Mouse (Mus musculus) erythroblast, embryonic 14.5 days (primary cell): ENCODE data around the gene Clgn. TPM values are rescaled to one million over a fixed set of nuclear protein-coding genes. Genes with fewer than 3 reads are reported as not detected.

Experiments
- H3K27me3 ChIP-seq: 2 replicates; pipeline ENCODE4 v1.6.1; 2012; ENCODE audit warnings: inconsistent platforms; ENCODE audit not compliant: control insufficient read depth
- H3K36me3 ChIP-seq: 2 replicates; pipeline ENCODE4 v1.6.1; 2012; ENCODE audit warnings: mild to moderate bottlenecking, inconsistent platforms; ENCODE audit not compliant: control insufficient read depth
- H3K4me1 ChIP-seq: 2 replicates; pipeline ENCODE4 v1.6.1; 2012; ENCODE audit warnings: inconsistent platforms; ENCODE audit not compliant: control insufficient read depth
- H3K4me3 ChIP-seq: replicated peaks from 2 replicates; pipeline ENCODE3; 2012; ENCODE audit warnings: moderate library complexity, mild to moderate bottlenecking, inconsistent platforms
- H3K9me3 ChIP-seq: 2 replicates; pipeline ENCODE4 v1.6.1; 2012; ENCODE audit warnings: low read length, inconsistent platforms, mixed read lengths; ENCODE audit not compliant: control insufficient read depth
- GATA1 ChIP-seq: IDR thresholded peaks from 2 replicates; pipeline ENCODE4 v1.6.1; 2012; ENCODE audit warnings: low read length, inconsistent platforms, mixed read lengths
- TAL1 ChIP-seq: IDR thresholded peaks from 3 replicates; pipeline ENCODE4 v1.6.1; 2012; ENCODE audit warnings: low read length, inconsistent platforms, mixed read lengths
- polyA plus RNA-seq: library from polyadenylated mRNA; stranded (reverse); fragments of >175 nt; gene quantifications from 2 replicates; pipeline ENCODE4 v1.2.3, GENCODE M21; 2012

The Clgn gene
- polyA plus RNA-seq, 1 experiment = not detected

DNA sequence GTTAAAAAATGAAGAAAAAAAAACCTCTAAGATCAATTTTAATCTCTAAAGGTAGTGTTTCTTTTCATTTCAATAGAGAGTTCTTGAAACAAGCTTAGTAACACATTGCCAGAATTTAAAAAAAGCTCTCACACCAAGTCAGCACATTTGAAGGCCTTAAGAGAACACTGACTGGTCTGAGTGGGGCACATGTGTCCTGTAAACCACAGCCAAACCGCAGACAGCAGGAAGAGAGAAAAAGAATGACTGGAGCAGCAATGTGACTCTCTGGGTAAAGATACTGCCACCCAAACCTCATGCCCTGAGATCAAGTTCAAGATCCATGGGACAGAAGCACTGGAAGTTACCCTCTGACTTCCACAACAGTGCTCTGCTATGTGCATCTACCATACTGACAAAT, 47.4 kb downstream of the Clgn start:
- Histone ChIP-seq H3K9me3 (no peaks in the 10 kb centered on the region), H3K4me3 (no peak overlapping the region), H3K36me3 (peaks cover 55% of the 10 kb centered on the region), H3K4me1 (peaks cover 26% of the 10 kb centered on the region), H3K27me3 (no peaks in the 10 kb centered on the region)
- TF ChIP-seq TAL1 (no peak), GATA1 (no peak)

DNA sequence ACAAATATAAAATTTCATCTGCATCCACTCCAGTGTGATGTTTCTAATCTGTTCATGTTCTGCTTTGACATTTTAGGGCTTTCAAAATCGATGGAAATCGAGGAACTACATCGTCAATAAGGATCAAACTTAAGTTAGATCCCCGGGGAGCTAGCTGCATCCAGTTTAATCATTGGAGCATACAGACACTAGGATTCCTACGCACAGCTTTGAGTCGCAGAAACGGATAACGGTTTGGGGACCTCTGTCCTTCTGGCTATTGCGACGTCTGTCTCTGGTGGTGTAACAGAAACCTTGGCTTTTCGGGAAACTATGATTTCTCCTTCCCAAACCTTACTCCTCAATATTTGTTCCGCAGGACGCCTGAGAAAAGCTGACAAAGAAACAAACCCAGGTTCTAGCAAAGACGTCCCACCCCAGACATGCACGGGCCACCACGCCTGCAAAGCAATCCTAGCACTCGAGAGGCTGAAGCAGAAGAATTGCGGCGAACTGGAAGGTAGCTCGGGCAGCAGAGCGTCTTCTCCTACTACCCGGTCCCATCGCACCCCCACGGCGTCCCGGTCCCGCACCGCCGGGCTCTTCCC, 52.1 kb downstream of the Clgn start:
- no peaks in the 10 kb centered on the region for H3K9me3 ChIP-seq
- TF ChIP-seq GATA1 (no peak), TAL1 (no peak)
- peaks cover 23% of the 10 kb centered on the region for H3K36me3 ChIP-seq
- peaks cover 34% of the 10 kb centered on the region for H3K4me1 ChIP-seq
- peak overlapping the region; percentile 95 for H3K4me3 ChIP-seq
- no peaks in the 10 kb centered on the region for H3K27me3 ChIP-seq

DNA sequence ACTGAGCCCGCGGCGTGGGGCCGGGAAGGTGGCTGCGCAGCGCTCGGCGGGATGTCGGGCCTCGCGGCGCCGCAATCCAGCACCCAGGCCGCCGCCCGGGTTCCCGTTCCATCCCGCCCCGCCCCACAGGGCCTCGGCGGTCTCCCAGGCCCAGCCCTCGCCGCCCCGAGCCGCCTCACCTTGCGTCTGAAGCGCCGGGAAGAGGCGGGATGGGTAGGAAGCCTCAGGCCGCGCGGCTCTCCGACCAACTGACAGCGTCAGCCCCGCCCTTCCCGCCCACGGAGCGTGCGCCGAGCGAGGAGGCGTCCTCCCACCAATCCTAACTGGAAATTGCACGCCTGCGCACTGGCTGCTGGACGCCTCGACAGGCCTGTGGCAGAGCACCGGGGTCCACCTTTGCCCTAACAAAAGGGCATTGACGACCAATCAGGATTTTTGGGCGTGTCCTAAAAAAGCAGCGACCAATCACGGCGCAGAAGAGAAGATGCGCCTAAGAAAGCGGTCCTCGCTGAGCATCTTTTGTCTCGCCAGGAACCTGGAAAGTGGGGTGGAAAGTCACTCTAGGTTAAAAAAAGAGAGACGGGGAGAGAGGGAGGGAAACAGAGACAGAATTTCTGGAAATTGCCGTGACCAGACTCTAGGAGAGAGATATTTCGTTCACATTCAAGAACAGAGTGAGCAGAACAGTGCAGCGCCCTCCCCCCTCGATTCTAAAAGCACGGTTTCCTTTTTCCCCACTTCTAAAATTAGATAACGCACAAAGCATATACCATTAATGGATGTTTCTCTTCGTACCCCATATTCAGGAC, 52.8 kb downstream of the Clgn start:
- Histone ChIP-seq H3K4me3 (peak overlapping the region; percentile 95), H3K27me3 (no peaks in the 10 kb centered on the region), H3K9me3 (no peaks in the 10 kb centered on the region), H3K4me1 (peaks cover 32% of the 10 kb centered on the region), H3K36me3 (peaks cover 16% of the 10 kb centered on the region)
- no peak for TF ChIP-seq GATA1
- no peak for TF ChIP-seq TAL1

DNA sequence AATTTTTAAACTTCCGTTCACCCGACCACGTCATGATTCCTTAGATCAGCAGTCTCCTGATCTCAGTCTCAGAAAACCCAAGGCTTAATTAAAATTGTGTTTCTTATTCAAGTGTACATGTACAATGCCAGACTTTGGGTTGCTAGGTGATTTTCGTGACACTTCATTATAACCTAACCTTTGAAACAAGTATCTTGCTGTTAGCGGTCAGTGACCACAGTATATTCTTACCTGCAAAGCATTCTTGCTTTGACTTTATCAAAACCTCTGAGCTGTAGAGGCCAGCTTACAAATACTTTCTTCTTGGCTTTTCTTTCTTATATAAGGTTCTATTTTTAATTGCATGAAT, 53.4 kb downstream of the Clgn start:
- H3K36me3 ChIP-seq = peaks cover 10% of the 10 kb centered on the region
- TF ChIP-seq GATA1 = no peak
- no peak for TF ChIP-seq TAL1
- H3K4me3 ChIP-seq = peak overlapping the region; percentile 95
- H3K27me3 ChIP-seq = no peaks in the 10 kb centered on the region
- no peaks in the 10 kb centered on the region for H3K9me3 ChIP-seq
- H3K4me1 ChIP-seq = peaks cover 28% of the 10 kb centered on the region

DNA sequence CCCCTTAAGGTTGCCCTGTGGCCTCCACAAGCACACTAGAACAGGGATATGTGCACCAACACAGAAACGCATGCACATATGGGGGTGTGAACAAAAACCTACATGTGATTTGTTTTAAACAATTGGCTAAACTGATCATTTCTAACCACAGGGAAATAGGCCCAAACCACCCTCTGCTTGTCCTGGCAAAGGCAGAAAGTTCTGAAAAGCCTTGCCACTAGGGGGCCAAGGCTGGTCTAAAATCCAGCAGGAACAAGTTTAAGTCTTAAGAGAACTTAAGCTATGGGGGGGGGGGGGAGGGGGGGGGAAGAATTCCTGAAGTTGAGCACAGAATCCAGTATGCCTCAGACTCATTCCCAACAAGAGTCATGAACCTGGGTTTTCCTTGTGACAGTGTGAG, 60.3 kb downstream of the Clgn start:
- no peaks in the 10 kb centered on the region for H3K27me3 ChIP-seq
- H3K4me1 ChIP-seq = no peaks in the 10 kb centered on the region; the same call in 1 of the 2 replicates
- no peaks in the 10 kb centered on the region for H3K9me3 ChIP-seq
- no peaks in the 10 kb centered on the region for H3K36me3 ChIP-seq
- H3K4me3 ChIP-seq = no peak overlapping the region
- no peak for TF ChIP-seq TAL1
- TF ChIP-seq GATA1 = no peak

DNA sequence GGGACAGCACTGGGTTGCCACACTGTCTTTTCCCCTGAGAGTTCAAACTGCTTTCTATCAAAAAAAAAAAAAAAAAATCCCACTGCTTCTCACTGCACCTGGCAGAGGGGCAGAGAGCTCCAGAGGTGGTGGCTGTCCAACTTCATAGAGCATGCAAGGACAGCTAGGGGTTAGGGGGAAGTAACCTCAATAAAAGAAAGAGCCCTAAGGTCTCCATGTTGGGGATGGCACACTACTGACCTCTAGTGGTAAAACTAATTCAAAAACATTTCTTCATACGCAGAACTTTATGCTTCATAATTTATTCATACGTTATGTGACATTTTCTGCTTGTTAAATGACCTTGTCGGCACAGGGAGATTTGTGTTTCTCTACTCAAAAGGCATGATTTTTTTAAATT, 61.4 kb downstream of the Clgn start:
- no peaks in the 10 kb centered on the region for H3K36me3 ChIP-seq
- H3K4me1 ChIP-seq = no peaks in the 10 kb centered on the region; the same call in 1 of the 2 replicates
- H3K27me3 ChIP-seq = no peaks in the 10 kb centered on the region
- TF ChIP-seq GATA1 = no peak
- no peak overlapping the region for H3K4me3 ChIP-seq
- no peaks in the 10 kb centered on the region for H3K9me3 ChIP-seq

DNA sequence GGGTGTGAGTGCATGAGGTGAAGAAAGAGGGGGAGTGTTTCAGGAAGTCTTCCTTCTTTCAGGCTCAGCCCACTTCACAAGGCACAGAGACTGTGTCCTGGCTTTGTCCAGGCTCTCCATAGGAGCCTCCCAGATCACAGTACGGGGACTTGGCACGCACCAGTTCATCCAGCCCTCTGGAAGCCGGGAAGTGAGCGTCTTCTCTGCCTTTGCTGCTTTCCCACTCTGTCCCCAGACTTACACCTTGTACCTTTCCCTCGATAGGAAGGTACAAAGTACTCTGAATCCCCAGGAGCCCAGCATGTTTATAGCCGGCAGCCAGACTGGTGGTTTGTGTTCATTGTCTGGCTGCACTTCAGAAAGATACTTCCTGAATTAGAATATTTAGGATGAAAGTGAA, 67.5 kb downstream of the Clgn start:
- TF ChIP-seq GATA1 (no peak), TAL1 (no peak)
- Histone ChIP-seq H3K9me3 (no peaks in the 10 kb centered on the region), H3K36me3 (no peaks in the 10 kb centered on the region), H3K4me3 (no peak overlapping the region), H3K4me1 (no peaks in the 10 kb centered on the region), H3K27me3 (no peaks in the 10 kb centered on the region)

DNA sequence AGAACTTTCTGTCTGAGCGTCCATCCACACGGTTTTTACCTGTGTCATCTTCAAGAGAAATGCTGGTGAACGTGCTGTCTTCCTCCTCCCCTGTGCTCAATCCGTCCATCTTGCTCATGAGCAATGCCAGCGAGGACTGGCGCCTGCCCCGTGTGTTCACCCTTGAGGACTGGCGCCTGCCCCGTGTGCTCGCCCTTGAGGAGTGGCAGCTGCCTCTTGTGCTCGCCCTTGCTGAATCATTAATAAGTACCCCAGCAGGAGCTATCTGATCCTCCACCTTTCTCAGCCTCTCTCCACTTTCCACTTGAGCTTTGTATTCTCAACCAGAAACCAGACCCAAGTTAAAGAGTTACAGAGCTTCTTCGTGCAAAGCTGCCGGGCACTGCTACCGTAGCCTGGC, 68.6 kb downstream of the Clgn start, which contains the start of gene Scoc:
TSS of gene Scoc (minus strand) at position 170 of the 400 bp plus-strand sequence.
- no peaks in the 10 kb centered on the region for H3K9me3 ChIP-seq
- H3K27me3 ChIP-seq = no peaks in the 10 kb centered on the region
- H3K36me3 ChIP-seq = no peaks in the 10 kb centered on the region
- no peak within 1 kb of the TSS for H3K4me3 ChIP-seq
- no peaks in the 10 kb centered on the region for H3K4me1 ChIP-seq
- TF ChIP-seq GATA1 (no peak), TAL1 (no peak)

DNA sequence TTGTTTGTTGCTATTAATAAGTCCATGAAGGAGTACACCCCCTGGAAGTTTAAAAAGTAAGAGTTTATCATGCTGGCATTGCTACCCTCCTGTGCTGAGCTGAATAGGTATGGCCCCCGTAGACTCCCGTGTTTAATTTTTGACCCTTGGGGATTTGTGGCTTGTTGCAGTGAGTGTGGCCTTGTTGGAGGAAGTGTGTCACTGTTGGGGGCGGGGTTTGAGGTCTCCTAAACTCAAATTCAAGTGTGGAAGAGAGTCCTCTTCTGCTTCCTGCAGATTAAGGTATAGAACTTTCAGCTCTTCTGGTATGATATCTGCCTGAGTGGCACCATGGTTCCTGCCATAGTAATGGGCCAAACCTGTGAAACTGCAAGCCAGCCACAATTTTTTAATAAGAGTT, 69.9 kb downstream of the Clgn start:
- no peaks in the 10 kb centered on the region for H3K27me3 ChIP-seq
- H3K36me3 ChIP-seq = no peaks in the 10 kb centered on the region
- no peaks in the 10 kb centered on the region for H3K4me1 ChIP-seq
- no peaks in the 10 kb centered on the region for H3K9me3 ChIP-seq
- TF ChIP-seq TAL1 (no peak), GATA1 (no peak)
- no peak overlapping the region for H3K4me3 ChIP-seq

Other genes with a start within 250 kb of the Clgn start
- not detected in 2 replicates for gene Tbc1d9, start 224.5 kb upstream of the Clgn start, polyA plus RNA-seq
- 0.04 TPM in 1 of 2 replicates, not detected in the other for gene Gm10645, start 223.7 kb upstream of the Clgn start, polyA plus RNA-seq
- not detected in 2 replicates for gene Ucp1, start 99.5 kb upstream of the Clgn start, polyA plus RNA-seq
- 0.02 TPM in 1 of 2 replicates, not detected in the other for gene Elmod2, start 57.4 kb upstream of the Clgn start, polyA plus RNA-seq
- gene Mgat4d, start 41.4 kb upstream of the Clgn start, polyA plus RNA-seq = not detected in 2 replicates
- 0.48 and 0.70 TPM in 2 replicates for gene Scoc, start 68.5 kb downstream of the Clgn start, polyA plus RNA-seq
- not detected in 2 replicates for gene Olfr370, start 145.9 kb downstream of the Clgn start, polyA plus RNA-seq
- gene Ndufb7, start 176.8 kb downstream of the Clgn start, polyA plus RNA-seq = 76.6 and 87.5 TPM in 2 replicates
- gene Tecr, start 218.1 kb downstream of the Clgn start, polyA plus RNA-seq = 33.6 and 58.0 TPM in 2 replicates
- 20.5 and 20.7 TPM in 2 replicates for gene Dnajb1, start 218.3 kb downstream of the Clgn start, polyA plus RNA-seq